8 mouse cellular contexts compared by ENCODE assay signal in genomic region chr12:108004701-108005487, GRCm38 (mm10). TPM values are rescaled to one million over a fixed set of nuclear protein-coding genes. Genes with fewer than 3 reads are reported as not detected.
DNase-seq lines count a peak whose midpoint lies in the region; ATAC-seq and TF ChIP-seq lines count a peak whose summit lies in the region.

No protein-coding gene starts in this region.

- peaks cover 17% of the 10 kb centered on the region for H3K27me3 ChIP-seq in hindbrain, embryonic 14.5 days (ENCODE audit: control insufficient read depth, insufficient read depth, low read length)
- 0 out of 2 replicates have a peak, but pooled peaks cover 8% of the 10 kb centered on the region for H3K27me3 ChIP-seq in midbrain, postnatal 0 days (ENCODE audit: insufficient read depth, low read length)

- H3K36me3 ChIP-seq in hindbrain, embryonic 14.5 days (replicated peaks; ENCODE audit: control insufficient read depth, insufficient read depth) = no peaks in the 10 kb centered on the region
- H3K36me3 ChIP-seq in midbrain, postnatal 0 days (ENCODE audit: insufficient read depth, low read length) = no peaks in the 10 kb centered on the region

- H3K4me2 ChIP-seq in hindbrain, embryonic 14.5 days (replicated peaks) = peak overlapping the region; percentile 81
- peak overlapping the region; percentile 95 for H3K4me2 ChIP-seq in midbrain, postnatal 0 days (ENCODE audit: low read depth, low read length, poor library complexity, severe bottlenecking)

- 2% methylated on average over 43 of the region's 43 CpGs for WGBS in hindbrain, embryonic 14.5 days
- 3% methylated on average over 39 of the region's 43 CpGs for WGBS in midbrain, postnatal 0 days

- peaks cover 5% of the 10 kb centered on the region; the same call in 1 of the 2 replicates for H3K4me1 ChIP-seq in hindbrain, embryonic 14.5 days (replicated peaks; ENCODE audit: control insufficient read depth, insufficient read depth, low read length)
- H3K4me1 ChIP-seq in midbrain, postnatal 0 days (ENCODE audit: insufficient read depth, low read length) = 0 out of 2 replicates have a peak, but pooled peaks cover 2% of the 10 kb centered on the region

- TF ChIP-seq CTCF in midbrain, postnatal 0 days (IDR thresholded peaks at IDR 0.05) = no peak

- H3K9me3 ChIP-seq in hindbrain, embryonic 14.5 days (ENCODE audit: control insufficient read depth, low read length) = no peaks in the 10 kb centered on the region
- H3K9me3 ChIP-seq in midbrain, postnatal 0 days (ENCODE audit: low read length) = no peaks in the 10 kb centered on the region

- ATAC-seq in hindbrain, embryonic 14.5 days (ENCODE audit: low FRiP score) = no peak
- ATAC-seq in midbrain, postnatal 0 days (ENCODE audit: low FRiP score) = 0 out of 2 replicates have a peak, but pooled peaks have one; percentile 17

- DNase-seq in adrenal gland, postnatal 14 days = peak; percentile 29
- no peak for DNase-seq in adrenal gland, adult 2 months
- peak; percentile 25 for DNase-seq in Muller cell, postnatal 12 days (ENCODE audit: inconsistent ontology term)
- no peak for DNase-seq in hindbrain, embryonic 14.5 days (ENCODE audit: low spot score)
- no peak for DNase-seq in midbrain, postnatal 0 days (ENCODE audit: low spot score)
- DNase-seq in spleen, postnatal 4 days (ENCODE audit: low spot score in 2 of 2) = no peak
- no peak for DNase-seq in adrenal gland, adult 18-20 months (ENCODE audit: low spot score in 2 of 2)
- no peak for DNase-seq in spleen, postnatal 14 days (ENCODE audit: low spot score in 2 of 2)

- peak overlapping the region; percentile 73 for H3K4me3 ChIP-seq in hindbrain, embryonic 14.5 days (replicated peaks; ENCODE audit: low read length)
- peak overlapping the region; percentile 81 for H3K4me3 ChIP-seq in midbrain, postnatal 0 days (ENCODE audit: low read depth, low read length)

- peak overlapping the region; percentile 49 for H3K9ac ChIP-seq in hindbrain, embryonic 14.5 days
- no peak overlapping the region; the same call in 1 of the 2 replicates for H3K9ac ChIP-seq in midbrain, postnatal 0 days (replicated peaks; ENCODE audit: low read length, poor library complexity, severe bottlenecking)

- H3K27ac ChIP-seq in hindbrain, embryonic 14.5 days = no peak overlapping the region
- no peak overlapping the region for H3K27ac ChIP-seq in midbrain, postnatal 0 days (ENCODE audit: low read depth, low read length)

RNA-seq across cellular contexts. Expression of gene Bcl11b, which starts 1.5 kb away (rescaled TPM):
- 1.0 and 4.7 TPM in 2 replicates for total RNA-seq in adrenal gland, postnatal 14 days (2021)
- under 1 TPM; 0.20 to 0.59 TPM for total RNA-seq in adrenal gland, adult 2 months (2021)
- 0.66 and 1.3 TPM in 2 replicates for polyA plus RNA-seq in adrenal gland, adult 2 months (2012; rRNA removed)
- 29.6 and 30.7 TPM in 2 replicates for polyA plus RNA-seq in hindbrain, embryonic 14.5 days (2014; fragmentation: Nextera tagmentation; extraction: Ambion mirVana)
- 55.2 and 56.8 TPM in 2 replicates for total RNA-seq in midbrain, postnatal 0 days (2014; rRNA removed)
- polyA plus RNA-seq in midbrain, postnatal 0 days (2015; fragmentation: Nextera tagmentation; extraction: Ambion mirVana) = 18.9 and 19.0 TPM in 2 replicates
- under 1 TPM; 0.13 to 0.61 TPM for total RNA-seq in adrenal gland, adult 18-20 months (2021)

Comparison
In these comparisons a context has a peak if more than half of its experiments do, and no peak if none do; other contexts are left out.
1. DNase-seq: peak in adrenal gland, postnatal 14 days (single experiment) and Muller cell, postnatal 12 days (single experiment); none in adrenal gland, adult 2 months (single experiment), hindbrain, embryonic 14.5 days (single experiment), midbrain, postnatal 0 days (single experiment), spleen, postnatal 4 days (0 of 2), adrenal gland, adult 18-20 months (0 of 2) and spleen, postnatal 14 days (0 of 2).